Mouse (Mus musculus) skeletal muscle tissue, adult 2 months (tissue): ENCODE measurements around the gene Junb.

Source experiments
- DNase-seq: peaks from one replicate; pipeline ENCODE4 v3.0.0-alpha.2; 2012; ENCODE audit warnings: low read depth, low spot score

Gene Junb

GRCm38 (mm10) chr8:84978248-84978940 is at the start of gene Junb:
Gene Junb, minus strand, starts transcription at chr8:84978718.
- DNase-seq, result peak; percentile 99

GRCm38 (mm10) chr8:85027922-85028321 is 49.4 kb upstream of the Junb start:
- no peak for DNase-seq

- DNase-seq, result no peak
Measured at GRCm38 (mm10) chr8:85027516-85027855, 49.0 kb upstream of the Junb start.

DNA sequence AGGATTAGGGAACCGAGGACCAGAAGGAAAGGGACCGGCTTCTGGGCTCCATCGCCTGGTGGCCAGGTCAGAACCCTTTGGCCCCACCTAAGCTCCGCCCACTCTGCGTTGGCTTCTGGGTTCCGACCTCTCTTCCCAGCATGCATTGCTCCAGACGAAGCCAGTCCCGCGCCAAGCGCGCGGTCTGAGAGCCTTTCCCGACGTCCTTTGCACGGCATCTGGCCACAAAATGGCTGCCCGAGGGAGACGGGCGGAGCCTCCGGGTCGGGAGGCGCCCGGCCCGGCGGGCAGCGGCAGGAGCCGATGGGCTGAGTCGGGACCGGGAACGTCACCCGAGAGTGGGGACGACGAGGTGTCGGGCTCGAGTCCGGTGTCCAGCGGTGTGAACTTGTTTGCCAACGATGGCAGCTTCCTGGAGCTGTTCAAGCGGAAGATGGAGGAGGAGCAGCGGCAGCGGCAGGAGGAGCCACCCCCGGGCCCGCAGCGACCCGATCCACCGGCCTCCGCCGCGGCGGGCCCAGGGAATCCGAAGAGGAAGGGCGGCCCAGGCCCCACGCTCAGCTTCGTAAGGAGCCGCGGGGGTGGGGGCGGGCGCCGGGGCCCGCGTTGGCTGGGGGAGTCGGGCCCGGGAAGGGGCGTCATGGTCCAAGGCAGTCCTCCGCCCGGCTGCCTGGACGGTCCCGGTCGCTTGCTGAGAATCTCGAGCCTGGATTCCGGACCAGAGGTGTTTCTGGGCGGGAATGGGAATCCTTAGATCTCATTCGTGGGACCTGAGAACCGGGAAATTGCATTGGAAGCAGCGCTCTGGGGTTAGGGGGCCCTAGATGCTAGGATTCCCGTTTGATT is 48.4 kb upstream of the Junb start, which contains the start of gene Trir:
Trir (plus strand) TSS at position 154 of the 846 bp plus-strand sequence.
- DNase-seq, result peak; percentile 97

DNA sequence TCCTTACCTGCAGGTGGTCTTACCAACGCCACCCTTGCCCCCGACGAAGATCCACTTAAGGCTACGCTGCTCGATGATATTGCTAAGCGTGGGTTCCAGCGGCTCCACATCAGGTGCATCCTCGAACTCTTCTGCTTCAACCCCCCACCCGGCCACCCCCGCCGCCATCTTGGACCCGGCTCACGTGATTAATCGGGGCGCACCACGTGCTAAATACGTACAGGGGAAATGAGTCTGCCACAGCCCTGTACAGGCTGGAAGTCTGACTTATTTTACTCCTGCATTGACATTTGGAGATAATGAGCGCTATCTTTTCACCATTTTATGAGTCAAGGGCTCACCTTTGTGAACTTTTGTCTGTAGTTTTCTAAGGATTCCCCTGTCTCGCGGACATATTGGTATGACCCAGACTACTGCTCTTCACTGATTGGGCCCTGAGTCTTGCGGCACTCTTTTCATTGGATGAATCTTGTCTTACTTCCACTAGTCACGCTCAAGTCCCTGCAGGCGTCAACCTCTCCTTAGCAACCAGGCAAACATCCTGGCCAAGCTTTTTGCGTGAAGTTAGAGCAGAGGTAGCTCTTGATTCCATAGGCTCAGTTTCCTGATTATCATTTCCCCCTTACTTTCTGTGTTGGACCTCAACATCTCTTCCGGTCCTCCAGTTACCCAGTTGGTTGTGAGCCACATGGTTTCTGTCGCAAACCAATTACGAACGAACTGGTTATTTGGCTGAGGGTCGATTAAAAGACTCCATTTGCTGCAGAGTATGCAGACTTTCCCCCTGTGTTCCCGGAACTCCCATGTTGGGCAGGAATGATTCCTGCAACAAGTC is 46.8 kb upstream of the Junb start, which contains the start of gene Asna1:
Asna1 (minus strand) TSS at position 184 of the 835 bp plus-strand sequence.
- DNase-seq, result peak; percentile 94

DNA sequence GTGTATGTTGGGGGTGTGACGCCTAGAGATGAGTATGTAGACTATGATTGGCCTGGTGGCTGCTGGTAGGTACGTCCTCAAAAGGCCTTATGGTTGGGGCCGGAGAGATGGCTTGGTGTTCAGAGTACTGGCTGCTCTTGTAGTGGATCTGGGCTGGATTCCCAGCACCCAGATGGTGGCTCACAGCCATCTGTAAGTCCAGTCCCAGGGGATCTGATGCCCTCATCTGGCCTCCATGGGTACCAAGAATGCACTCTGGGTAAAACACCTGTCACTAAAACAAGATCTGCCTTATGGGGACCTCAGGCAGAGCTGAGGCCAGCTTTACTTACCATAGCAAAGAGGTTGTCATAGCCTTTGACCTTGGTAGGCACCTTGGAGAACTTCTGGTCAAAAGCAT is 45.3 kb upstream of the Junb start:
- DNase-seq, result no peak

DNA sequence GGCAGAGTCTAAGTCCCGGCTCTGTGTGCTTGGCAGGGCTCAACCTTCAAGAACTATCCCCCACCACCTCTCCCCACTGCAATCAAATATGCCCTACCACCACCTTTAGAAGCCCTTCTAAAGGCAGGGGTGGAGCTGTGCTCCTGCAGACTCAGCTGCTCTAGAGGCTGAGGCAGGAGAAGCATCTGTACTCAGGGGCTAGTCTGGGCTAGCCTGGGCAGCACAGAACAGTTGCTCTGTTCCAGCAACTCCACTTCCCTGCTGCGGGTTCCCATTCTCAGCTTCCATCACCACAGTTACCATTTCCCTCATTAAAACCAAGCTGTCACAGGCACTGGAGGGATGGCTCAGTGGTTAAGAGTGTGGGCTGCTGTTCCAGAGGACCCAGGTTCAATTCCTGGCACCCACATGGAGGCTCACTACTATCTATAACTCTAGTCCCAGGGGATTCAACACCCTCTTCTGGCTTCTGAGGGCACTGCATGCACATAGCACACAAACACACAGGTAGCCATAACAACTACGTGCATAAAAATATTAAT is 43.1 kb upstream of the Junb start:
- DNase-seq, result no peak

- no peak for DNase-seq
Measured at GRCm38 (mm10) chr8:85017209-85017608, 38.7 kb upstream of the Junb start.

- DNase-seq, result no peak
Measured at GRCm38 (mm10) chr8:85016724-85017123, 38.2 kb upstream of the Junb start.

DNA sequence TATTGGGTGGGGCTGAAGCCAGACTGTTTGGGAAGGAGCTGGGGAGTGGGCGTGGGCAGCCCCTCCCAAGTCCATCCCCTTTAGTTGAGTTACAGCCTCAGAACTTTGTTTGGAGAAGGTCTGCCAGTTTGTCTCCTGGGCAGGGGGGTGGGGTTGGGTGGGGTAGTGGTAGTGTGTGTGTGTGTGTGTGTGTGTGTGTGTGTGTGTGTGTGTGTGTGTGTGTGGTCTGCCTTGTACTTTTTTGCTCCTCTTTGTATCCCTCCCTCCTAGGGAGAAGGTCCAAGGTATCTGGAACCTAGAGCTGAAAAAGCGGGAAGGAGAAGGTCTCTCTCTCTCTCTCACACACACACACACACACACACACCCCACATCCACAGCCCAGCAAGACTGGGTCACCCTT is 35.9 kb upstream of the Junb start, which contains the start of gene Best2:
Best2 (minus strand) TSS at position 101 of the 400 bp plus-strand sequence.
- DNase-seq, result no peak

DNA sequence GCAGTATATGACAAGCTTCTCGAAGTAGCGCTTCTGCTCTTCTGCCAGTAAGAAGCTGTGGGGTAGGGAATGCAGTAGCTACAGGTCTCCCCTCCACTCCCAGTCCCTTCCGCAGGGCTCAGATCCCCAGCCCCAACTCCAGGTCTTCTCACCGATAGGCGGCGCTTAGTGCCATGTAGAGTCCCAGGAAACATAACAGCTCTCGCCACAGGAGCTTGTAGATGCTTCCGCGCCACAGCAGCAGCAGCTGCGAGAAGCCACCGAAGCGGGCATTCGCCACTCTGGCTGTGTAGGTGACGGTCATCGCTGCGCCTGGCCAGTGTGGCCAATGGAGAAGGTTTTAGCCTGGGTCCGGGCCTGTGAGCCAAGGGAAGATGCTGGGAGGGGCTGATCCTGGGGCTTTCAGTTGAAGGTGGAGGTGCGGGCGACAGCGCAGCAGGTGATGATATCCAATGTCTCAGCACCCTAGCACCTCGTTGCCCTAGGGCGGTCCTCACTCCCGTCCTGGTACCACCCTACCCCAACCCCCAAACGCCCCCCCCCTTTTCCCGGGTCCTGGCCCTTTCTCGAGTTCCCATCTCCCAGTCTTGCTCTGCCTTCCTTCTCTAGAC is 34.8 kb upstream of the Junb start:
- DNase-seq, result no peak

DNA sequence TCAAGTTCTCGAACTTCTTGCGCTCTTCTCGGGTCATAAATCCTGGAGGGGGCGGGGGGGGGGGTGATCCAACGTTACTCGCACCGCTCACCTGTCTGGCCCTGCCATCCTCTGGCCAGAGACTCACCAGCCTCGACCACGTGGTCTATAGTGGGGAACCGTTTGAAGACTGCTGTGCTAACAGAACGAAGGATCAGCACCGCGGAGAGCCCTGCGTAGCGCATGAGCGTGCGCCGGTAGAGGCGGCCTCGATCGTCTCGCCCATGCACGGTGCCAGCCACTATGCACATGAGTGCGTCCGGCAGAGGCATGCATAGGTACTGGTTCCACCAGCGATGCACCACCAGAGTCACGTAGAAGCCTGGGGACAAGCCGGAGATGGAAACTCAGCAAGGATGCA is 32.7 kb upstream of the Junb start:
- DNase-seq, result no peak

DNA sequence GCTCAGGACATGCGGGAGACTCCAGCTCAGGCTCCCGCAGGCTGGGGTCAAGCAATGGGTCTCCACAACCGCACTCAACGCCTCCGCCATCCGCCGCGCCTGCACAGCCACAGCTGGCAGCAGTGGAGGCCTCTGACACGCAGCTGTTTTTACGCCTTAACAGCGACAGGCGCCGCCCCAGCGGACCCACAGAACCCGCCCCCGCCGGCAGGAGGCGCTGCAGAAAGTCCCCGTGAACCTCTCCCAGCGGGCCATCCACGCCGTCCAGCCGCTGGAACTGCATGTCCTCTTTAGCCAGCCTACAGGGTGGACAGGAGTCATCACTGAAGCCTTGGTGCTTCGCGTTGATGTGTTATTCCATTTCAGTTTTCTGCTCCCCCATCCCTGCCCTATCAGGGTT is 29.2 kb upstream of the Junb start:
- no peak for DNase-seq

DNA sequence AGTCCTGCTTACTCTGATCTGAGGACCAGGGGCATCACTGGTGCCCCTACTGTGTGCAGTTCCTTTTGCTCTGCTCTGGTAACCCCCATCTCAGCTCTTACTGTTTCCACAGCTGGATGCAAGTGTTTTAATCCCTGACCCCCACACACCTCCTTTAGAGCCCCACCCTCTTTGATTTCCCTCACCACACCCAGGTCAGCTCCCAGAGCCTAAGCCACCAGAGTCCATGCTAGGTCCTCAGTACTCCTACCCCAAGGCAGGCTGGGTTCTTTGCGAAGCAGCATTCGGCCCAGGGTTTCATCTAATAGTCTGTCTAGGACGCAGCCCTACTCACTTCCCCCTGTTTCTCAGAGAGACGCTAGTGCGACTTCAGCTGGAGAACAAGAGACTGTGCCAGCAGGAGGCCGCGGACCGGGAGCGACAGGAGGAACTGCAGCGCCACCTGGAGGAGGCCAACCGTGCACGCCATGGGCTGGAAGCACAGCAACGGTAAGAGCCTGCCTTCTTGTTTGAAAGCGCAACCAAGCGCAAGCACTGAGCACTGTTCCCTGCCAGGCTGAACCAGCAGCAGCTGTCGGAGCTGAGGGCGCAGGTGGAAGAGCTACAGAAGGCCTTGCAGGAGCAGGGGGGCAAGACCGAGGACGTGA is 19.3 kb upstream of the Junb start:
- DNase-seq, result peak; percentile 83

- DNase-seq, result no peak
Measured at GRCm38 (mm10) chr8:84996978-84997377, 18.5 kb upstream of the Junb start.

DNA sequence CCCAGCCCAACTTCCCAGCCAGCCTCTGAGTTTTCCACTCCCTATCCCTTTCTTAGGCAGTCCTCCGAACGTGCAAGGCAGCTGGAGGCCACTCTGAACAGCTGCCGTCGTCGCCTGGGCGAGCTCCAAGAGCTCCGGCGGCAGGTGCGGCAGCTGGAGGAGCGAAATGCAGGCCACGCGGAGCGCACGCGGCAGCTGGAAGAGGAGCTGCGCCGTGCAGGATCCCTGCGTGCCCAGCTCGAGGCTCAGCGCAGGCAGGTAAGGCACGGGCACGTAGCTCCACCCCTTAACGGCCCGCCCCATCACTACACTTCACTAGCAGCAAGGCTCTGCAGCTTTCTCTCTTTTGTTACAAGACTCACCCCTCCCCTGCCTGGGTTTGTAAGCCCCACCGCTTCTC is 17.2 kb upstream of the Junb start:
- no peak for DNase-seq

DNA sequence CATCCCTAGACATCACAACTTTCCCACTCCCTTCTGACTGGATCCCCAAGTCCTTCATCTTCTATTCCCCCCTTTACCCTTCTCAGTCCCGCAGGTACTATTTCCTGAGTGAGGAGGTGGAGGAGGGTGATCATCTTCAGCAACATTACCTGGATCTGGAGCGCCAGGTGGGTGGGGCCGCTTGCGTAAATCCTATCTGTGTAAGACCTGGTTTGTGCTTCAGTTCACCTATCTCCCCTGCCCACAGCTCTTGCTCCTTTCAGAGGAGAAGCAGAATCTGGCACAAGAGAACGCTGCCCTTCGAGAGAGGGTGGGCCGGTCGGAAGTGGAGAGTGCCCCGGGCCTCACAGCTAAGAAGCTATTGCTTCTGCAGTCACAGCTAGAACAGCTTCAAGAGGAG is 15.9 kb upstream of the Junb start:
- no peak for DNase-seq

- no peak for DNase-seq
Measured at GRCm38 (mm10) chr8:84990836-84991235, 12.3 kb upstream of the Junb start.

DNA sequence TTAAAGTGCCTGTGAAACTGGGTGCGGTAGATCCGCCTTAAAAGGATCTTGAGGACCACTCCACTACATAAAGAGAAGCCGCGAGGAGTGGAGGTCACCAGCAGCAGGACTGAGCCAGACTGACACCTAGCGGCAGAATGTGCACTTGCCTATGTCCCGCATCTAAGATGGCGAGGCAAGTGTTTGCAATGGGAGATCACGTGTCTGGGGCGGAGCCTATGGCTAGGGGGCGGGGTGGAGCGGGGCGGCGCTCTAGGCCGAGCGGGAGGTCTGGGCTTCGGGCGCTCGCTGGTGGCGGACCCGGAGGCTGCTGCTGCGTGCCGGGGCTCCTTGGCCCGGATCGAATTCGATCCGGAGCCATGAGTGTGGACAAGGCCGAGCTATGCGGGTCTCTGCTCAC is 11.8 kb upstream of the Junb start, which contains the start of gene Hook2:
Hook2 (plus strand) TSS at position 255 of the 400 bp plus-strand sequence.
- DNase-seq, result peak; percentile 98

DNA sequence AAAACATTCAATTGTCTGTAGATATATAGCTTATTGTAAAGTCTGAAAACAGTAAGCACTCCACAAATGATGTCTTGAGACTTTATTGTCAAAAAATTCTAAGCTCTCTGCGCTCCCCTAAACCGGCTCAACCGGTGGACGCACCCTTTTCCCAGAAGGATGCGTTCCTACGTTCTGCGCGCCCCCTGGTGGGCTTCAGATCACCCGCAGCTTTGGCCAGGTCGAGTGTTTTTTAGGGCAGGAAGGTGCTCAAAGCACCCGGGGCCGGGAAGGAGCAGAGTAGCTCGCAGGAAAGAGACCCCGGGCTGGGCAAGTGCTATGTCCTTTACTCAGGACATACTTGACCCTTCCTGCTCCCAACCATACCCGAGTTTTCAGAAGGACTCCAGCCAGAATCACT is 11.3 kb upstream of the Junb start:
- DNase-seq, result peak; percentile 89

GRCm38 (mm10) chr8:84989311-84989731 is 10.8 kb upstream of the Junb start:
- DNase-seq, result no peak
